Mouse (Mus musculus): ENCODE results near the gene Zfp688.
"Not testable (repeated sequence)": the region's sequence is repeated elsewhere in the genome, so short reads cannot be mapped to it uniquely, and the experiment has no call there.

Gene Zfp688

DNA sequence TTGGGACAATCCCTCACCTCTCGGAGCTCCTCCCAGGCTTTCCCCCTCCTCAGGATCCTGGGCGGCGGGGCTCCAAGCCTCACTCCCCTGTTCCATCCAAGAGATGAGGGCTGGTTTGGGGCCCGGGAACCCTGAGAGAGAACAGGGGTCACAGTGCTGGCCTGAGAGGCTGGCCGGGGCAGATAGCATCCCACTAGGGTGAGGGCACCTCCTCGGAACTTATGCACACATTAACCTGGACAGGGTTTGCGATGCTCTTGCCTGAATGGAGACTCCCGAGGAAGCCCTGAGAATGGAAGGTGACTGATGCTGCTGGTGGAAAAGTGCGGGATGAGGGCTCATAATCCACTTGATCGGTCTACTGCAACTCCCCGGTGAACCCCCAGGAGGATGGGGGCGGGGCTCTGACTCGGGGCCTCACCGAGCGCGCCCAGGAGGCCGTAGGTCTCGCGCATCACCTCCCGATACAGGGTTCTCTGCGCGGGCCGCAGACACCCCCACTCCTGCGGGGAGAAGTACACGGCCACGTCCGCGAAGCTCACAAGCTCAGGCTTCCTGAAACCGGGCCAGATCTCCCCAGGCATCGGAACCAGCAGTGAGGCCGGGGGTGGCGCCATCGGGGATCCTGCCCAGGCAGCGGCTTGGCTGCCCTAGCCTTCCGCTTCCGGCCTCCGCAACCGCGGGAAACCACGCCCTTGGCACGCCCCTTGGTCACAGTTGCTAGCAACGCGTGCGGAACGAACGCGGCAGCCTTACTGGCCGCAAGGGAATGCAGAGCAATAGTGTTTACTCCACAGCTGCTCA is at the start of gene Zfp688:
Gene Zfp688, minus strand, starts transcription at position 681 of the 804 bp plus-strand sequence.
- DNase-seq: peak; percentile 85

DNA sequence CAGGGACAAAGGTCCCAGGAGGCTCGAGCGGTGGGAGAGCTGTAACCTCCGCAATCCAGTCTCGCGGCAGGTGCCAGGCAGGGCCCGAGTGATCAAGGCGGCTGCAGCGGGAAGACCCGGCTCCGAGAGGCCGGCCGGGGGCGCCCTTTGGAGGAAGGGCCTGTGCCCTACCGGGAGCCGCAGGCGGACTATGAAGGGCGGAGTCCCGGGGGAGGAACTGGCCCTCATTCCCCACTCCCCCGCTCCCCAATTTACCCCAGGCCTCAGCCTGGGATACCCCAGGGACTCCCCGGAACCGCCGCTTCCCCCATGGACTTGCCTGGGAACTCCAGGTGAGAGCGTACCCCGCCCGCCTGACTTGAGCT is 49.8 kb upstream of the Zfp688 start:
- DNase-seq: peak; percentile 58

DNA sequence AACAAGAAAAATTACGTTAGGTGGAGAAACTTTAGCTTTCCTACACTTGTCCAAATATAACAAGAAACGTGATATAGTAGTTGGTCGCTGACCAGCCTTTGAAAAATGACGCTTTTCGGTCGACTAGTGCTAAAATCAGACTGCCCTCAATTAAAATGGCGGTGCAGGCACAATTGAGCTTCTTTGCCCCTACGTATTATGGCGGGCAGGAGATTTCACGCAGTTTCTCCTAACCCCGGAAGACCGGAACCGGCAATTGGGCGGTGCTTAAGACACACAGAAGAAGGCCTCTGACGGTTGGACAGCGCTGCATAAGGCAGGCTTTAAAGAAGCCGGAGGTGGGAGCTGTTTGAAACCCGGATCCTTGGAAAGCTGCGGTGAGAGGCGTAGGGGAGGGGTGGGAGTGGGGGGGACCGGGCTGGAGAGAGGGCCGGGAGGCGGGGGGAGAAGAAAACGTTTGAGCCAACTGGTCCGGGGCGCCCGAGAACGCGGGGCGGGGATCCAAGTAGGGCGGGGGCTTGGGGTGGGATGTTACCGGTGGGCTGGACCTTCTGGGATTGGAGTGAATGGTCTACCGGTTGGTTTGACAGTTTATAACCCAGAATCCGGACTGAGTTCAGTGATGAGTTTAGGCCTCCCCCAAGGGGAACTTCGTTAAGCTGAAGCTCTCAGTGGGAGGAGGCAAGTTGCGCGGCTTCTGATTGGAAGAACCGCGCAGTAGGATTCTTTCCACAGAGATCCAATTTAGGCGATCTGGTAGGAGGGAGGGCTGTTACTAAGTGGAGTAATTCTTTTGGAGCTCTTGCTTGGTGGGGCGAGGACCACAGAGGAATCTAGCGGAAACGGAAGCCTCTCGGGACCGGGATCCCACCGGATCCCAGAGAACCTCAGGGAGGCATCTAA is 49.1 kb upstream of the Zfp688 start:
- peak; percentile 87 for DNase-seq

DNA sequence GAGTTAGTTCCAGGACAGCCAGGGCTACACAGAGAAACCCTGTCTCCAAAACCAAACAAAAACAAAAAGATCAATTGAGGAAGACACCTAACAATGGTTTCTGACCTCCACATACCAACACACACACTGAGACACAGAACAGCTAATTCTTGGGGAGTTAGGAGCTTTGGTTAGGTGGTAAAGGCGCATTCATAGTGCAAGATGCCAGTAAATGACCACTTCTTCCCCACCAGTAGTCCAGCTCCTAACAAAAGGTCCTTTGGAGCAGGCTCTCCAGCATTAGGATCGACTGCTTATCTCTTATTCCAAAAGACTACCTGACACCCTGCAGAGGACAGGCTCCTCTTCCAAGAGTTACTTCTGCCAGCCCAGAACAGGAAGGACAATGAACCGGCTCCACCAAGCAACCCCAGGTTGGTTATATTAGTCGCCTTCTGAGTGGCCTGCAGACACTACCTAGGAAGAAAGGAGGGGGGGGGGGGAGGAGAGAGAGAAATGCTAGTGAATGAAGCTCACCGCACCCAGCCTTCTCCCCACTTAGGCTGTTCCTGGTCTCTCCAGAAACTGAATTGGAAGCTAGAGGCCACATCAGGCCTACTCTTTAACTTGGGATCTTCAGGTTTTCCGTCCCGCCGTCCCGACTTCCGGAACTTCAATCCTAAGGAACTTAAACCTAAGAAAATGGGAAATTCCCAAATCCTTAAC is 48.3 kb upstream of the Zfp688 start:
- DNase-seq: peak; percentile 31

DNA sequence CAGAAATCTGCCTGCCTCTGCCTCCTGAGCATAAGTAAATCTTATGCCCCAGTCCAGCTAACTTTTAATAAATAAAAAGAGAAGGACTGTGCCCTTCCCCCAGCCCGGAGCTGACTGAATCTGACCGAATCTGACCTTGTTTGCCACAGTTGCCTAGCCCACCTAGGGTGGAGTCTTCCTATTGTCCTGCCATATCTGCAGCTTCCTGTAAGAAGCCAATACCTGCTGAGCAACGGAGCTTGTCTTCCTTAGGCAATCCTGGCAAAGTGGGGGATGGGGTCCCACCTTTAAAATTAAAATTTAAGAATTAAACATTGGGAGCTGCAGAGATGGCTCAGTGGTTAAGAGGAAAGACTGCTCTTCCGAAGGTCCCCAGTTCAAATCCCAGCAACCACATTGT is 44.7 kb upstream of the Zfp688 start:
- DNase-seq: no peak

DNA sequence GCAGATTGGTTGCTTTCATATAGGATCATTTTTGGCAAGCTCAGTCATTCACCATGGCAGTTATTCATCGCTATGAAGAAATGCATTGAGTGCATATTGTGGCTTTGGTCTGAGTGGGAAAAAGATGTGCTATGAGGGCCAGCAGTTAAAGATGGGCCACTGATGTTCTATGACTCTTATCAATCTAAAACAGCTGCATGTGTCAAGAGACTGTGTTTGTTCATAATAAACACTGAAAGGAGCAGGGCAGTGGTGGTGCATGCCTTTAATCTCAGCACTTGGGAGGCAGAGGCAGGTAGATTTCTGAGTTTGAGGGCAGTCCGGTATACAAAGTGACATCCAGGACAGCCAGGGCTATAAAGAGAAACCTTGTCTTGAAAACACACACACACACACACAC is 43.8 kb upstream of the Zfp688 start:
- not testable (repeated sequence) for DNase-seq

DNA sequence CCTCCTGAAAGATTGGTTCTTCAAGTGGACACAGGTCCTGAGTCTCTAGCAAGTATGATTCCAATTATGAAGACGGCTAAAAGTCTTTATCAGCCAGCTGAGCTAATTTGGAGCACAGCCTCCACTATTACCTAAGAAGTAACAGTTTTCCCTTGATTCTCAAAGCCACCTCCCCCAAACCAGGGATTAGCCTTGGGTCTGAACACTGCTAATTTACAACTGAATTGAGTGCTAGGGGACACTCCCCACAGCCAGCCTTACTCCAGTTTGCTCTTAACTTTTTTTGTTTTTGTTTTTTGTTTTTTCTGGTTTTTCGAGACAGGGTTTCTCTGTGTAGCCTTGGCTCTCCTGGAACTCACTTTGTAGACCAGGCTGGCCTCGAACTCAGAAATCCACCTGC is 43.3 kb upstream of the Zfp688 start:
- DNase-seq: no peak

DNA sequence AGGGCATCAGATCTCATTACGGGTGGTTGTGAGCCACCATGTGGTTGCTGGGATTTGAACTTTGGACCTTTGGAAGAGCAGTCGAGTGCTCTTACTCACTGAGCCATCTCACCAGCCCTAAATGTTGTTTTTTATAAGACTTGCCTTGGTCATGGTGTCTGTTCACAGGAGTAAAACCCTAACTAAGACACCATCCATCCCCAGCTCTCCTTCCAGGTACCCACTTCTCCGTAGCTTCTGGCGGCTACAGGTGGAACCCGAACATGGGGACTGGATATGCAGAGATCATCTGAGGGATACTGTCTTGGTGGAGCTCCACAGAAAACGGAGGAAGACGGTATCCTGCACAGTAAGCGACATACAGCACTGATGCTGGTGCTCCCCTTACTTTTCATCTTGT is 37.4 kb upstream of the Zfp688 start, which contains the start of gene Prr14:
Gene Prr14, plus strand, starts transcription at position 301 of the 400 bp plus-strand sequence.
- not testable (repeated sequence) for DNase-seq

DNA sequence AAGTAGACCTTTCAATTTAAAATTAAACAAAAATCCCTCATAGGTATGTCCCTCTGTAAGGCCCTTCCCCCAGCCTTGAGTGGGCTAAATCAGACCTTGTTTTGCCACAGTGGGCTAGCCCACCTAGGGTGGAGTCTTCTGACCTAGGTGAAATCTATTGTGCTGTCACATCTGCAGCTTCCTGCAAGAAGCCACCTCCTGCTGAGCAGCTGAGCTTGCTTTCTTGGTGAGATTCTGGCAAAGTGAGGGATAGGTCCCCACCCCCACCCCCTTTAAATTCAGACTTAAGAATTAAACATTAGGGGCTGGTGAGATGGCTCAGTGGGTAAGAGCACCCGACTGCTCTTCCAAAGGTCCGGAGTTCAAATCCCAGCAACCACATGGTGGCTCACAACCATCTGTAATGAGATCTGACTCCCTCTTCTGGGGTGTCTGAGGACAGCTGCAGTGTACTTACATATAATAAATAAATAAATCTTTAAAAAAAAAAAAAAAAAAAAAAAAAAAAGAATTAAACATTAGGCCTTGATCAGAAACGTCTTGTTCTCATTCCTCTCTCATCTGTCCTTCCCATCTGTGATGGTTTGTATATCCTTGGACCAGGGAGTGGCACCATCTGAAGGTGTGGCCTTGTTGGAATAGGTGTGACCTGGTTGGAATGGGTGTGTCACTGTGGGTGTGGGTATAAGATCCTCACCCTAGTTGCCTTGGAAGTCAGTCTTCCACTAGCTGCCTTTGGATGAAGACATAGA is 36.7 kb upstream of the Zfp688 start:
- not testable (repeated sequence) for DNase-seq

DNA sequence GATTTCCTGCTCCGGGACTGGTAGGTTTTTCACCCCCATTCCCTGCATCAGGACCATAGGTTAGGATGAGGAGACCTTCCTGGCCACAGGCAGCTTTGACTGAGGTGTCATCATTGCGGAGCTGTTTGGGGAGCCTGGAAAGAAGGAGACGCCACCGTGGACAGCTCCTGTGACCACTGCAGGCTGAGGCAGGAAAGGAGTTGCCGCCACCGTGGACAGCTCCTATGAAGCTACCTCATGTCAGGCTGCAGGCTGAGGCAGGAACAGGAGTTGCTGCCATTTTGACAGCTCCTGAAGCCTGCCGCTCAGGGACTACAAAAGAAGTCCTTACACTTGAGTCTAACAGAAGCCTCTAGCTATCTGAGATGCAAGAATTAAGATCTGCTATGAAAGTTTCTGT is 33.0 kb upstream of the Zfp688 start:
- DNase-seq: no peak

DNA sequence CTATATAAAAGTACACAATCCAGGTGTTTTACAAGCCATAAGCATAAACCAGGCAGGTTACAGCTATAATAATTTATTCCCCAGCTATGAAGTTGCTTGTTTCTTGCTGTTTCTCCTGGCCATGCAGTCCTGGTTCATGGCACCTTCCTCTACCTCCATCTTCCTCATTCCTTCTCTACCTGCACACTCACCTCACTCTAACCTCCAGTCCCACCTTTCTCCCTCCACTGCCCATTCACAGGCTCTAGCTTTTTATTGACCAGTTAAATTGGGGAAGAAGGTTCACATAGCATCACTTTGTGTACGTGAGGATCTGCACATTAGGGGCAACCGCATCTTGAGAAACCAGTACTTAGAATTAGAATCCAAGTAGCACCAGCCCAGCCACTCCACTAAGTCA is 31.2 kb upstream of the Zfp688 start:
- DNase-seq: no peak

DNA sequence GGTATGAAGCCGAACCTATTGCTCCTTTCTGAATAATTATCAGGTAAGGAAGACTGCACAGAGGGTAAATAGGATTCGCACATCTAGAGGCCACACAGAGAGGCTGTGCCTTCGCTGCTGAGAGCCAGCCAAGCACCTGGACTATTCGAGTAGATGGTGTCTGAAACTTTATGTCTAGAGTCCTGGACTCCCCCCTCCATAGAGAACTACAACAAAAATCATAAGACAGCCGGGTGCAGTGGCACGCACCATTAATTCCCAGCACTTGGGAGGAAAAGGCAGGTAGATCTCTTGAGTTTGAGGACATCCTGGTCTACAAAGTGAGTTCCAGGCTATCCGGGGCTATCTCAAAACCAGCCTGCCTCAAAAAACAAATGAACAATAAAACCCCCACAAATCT is 28.1 kb upstream of the Zfp688 start:
- no peak for DNase-seq

DNA sequence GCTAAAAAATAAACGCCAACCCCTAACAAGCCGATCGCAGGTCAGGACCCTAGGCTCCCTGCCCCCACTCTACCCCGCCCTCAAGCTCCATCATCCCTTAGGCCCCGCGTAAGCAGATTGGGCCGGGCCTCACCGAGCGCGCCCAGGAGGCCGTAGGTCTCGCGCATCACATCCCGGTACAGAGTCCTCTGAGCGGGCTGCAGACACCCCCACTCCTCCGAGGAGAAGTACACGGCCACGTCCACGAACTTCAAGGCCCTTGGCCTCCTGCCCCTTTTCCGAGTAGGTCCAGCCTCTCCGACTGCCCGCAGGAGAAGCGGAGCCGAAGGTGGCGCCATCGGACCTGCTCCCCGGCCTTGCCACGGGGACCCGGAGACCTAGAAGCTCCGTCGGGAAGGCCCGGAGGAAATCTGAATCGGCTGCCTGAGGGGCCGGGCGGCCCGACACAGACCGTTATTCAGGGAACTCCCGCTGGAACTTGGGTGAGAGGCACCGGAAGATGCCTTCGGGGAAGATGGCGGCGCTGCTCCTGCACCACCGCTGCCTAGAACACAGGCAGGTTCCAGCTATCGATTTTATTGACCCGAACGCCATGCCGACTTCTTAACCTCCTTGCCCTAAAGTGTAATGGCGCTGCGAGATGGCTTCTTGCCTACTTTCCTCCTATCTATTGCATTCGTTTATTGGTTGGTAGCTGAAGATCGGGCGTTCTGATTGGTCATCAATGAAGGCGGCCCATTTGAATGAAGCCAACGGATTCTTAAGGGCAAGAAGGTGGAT is 26.8 kb upstream of the Zfp688 start, which contains the start of gene Zfp689:
Gene Zfp689, minus strand, starts transcription at position 638 of the 780 bp plus-strand sequence.
- peak; percentile 91 for DNase-seq

DNA sequence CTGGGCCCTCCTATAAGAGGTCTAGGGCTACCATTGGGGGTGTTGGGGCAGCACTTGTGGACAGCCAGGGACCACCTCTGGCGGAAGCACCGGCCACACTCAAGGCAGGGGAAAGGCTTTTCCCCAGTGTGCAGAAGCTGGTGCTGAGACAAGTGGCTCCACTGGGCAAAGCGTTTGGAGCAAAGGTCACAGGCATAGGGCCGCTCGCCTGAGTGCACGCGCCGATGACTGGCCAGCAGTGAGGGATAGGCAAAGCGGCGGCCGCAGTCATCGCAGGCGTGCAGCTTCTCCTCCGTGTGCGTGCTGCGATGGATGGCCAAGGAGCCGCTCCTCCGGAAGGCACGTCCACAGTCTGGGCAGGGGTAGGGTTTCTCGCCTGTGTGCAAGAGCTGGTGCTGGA is 22.1 kb upstream of the Zfp688 start:
- no peak for DNase-seq

DNA sequence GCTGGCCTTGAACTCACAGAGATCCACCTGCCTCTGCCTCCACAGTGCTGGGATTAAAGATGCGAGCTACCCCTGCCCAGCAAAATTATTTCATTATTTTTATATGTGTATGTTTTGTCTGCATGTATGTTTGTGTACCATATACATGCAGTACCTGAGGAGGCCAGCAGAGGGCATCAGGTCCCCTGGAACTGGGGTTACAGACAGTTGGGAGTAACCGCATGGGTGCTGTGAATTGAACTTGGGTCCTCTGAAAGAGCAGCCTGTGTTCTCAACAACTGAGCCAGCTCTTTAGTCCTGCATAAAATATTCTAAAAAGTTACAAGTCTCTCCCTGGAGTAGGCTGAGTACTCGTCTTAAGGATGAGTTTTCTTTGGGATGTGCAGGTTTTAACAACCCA is 15.9 kb upstream of the Zfp688 start:
- DNase-seq: no peak

DNA sequence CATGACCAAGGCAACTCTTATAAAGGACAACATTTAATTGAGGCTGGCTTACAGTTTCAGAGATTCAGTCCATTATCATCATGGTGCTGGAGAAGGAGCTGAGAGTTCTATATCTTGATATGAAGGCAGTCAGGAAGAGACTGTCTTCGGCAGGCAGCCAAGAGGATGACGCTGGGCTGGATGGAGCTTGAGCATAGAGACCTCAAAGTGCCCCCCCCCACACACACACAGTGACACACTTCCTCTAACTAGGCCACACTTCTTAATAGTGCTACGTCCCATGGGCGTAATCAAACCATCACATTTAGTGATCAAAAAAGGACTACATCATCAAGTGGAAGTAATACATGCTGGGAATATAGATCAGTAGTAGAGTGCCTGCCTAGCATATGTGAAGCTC is 13.3 kb upstream of the Zfp688 start:
- DNase-seq: no peak

DNA sequence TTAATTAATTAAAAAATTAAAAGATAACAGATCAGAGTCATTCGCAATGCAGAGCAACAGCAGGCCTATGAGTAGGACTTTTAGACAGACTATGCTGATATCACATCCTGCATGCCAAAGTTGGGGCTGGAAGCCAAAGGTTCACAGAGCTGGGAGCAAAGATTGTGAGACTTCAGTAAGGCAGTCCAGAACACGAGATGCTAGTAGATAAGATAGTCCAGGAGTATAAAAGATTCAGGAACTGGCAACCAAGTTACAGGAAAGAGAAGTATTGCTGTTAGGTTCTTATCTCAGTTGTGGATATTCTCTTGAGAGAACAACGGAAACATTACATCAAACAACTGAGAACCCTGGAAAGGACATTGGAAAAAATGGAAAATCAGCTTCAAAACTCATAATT is 4.5 kb upstream of the Zfp688 start:
- DNase-seq: no peak

DNA sequence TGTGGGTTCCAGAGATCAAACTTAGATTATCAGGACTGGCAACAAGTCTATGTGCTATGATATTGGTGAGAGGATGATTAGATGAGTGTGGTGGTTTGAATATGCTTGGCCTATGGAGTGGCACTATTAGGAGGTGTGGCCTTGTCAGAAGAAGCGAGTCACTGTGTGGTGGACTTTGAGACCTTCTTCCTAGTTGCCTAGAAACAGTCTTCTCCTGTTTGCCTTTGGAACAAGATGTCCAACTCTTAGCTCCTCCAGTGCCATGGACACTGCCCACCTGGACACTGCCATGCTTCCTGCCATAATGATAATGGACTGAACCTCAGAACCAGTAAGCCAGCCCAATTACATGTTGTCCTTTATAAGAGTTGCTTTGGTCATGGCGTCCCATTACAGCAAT is 4.0 kb upstream of the Zfp688 start:
- DNase-seq: no peak

DNA sequence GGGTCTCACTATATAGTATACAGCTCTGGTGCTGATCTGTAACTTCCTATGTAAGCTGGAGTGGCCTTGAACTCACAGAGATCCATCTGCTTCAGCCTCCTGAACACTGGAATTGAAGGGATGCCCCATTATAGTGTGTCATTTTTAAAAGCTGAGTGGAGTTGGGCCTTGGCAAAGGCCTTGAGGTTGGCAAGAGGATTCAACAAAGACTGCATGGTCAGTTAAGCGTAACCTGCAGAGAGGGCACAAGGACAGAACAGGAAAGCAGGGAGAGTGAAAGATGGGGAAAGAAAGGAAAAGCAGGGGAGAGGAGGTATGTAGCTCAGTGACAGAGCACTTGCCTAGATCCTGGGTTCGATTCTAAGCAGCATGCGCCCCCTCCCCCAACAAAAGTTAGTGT is 3.4 kb upstream of the Zfp688 start:
- DNase-seq: no peak

DNA sequence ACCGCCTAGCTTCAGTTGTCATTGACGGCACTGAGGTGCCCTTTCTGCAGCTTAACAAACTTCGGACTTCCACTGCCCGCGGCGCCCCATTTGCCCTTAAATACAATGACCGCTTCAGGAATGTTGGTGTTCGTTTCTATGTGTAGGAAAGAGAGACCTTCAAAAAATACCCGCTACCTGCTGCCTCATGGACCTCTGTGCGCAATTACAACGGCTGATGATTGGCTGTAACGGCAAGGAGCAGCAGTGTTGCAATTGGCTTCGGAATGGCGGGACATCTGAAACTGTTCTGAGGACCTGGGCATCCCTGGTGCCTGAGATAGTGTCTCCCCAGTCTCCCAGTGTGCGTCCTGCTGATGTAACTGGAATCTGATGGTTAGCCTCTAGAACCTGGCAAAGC is 379 bp upstream of the Zfp688 start:
- DNase-seq: no peak

DNA sequence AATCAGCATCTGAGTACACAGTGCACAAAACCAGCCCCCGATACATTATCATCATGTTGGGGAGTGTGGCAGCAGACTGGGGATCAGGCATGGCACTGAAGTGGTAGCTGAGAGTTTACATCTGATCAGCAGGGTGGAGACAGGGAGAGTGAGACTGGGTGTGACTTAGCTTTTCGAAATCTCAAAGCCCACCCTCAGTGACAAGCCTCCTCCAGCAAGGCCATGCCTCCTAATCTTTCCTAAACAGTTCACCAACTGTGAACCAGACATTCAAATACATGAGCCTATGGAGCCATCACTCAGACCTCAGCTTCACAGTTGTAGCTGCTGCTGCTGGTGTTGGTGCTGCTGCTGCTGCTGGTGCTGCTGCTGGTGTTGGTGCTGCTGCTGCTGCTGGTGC is 10.4 kb downstream of the Zfp688 start:
- DNase-seq: no peak

All from cerebellum, adult 11 months (tissue).